Mouse (Mus musculus) natural killer cell, adult 2 months (primary cell): ENCODE measurements at regions not wholly inside any gene's neighbourhood (a gene's known extent, or its start where the extent isn't known, plus 50 kb on each side); places are given as distances from the start of the nearest gene placed in this dataset.
A peak's percentile ranks its signal among the peaks of the same experiment; 100 is the strongest.
"Not testable (repeated sequence)": the region's sequence is repeated elsewhere in the genome, so short reads cannot be mapped to it uniquely, and the experiment has no call there.

Source experiments
- DNase-seq, 2 experiments: peaks; one replicate each; pipeline ENCODE4 v3.0.0; 2022; ENCODE audit warnings: low spot score in 2 of 2

DNA sequence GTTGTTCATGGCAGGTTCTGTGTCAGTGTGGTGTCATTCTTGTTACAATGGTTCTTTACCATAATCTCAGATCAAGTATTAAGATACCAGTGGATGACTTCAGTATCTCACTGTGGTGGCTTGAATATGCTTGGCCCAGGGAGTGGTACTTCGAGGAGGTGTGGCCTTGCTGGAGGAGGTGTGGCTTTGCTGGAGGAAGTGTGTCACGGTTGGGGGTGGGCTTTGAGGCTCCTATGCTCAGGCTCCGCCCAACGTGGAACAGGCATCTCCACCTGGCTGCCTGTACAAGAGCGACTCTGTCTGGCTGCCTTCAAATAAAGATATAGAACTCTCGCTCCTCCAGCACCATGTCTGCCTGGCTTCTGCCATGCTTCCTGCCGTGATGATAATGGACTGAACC lies 63.6 kb downstream of the Cd2 start:
- DNase-seq, result no peak

DNA sequence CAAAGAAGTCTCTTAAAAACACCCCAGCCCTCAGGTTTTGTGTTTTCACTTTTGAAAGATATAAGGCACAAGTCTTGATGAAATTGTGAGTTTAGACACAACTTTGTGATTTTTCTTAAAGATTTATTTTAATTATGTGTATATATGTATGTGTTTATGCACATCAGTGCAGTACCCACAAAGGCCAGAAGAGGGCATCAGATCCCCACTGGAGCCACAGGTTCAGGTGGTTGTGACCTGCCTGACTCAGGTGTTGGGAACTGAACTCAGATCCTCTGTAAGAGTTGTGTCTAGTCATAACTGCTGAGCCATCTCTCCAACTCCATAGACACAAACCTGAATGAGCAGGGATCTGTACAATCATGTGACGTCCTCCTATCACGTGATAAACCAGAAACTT lies 67.8 kb downstream of the Cd2 start:
- peak in 1 of 2 experiments; percentile 24 for DNase-seq

DNA sequence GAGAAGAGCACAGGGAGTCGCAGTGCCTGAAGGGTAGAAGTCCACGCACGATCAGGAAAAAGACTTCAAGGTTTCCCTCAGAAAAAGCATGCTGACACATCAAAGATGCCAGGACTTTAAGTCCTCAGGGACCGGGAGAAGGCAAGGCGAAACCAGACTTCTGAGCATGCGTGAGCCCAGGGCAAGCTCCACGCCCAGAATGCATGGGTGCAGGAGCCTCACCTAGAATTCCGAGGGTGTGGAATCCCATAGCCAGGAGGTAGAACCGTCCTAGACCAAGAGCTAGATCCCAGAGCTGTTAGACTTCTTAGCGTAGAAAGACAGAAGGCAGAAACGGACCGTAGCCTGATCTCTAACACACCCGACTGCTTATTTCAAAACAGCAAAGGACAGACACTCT lies 71.0 kb downstream of the Cd2 start:
- no peak for DNase-seq

DNA sequence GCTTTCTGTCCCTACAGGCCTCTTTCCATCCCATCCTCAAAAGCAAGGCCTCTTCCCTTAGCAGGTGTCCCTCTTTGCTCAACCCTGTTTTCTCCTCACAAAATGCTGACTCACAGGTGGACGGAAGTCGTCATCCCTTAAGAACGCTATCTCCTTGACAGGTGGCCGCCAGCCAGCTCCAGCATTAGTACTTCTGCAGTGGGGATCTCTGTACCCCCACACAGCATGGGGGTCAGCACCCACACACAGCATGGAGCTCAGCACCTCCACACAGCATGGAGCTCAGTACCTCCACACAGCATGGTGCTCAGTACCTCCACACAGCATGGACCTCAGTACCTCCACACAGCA lies 74.6 kb downstream of the Cd2 start:
- DNase-seq, result no peak

DNA sequence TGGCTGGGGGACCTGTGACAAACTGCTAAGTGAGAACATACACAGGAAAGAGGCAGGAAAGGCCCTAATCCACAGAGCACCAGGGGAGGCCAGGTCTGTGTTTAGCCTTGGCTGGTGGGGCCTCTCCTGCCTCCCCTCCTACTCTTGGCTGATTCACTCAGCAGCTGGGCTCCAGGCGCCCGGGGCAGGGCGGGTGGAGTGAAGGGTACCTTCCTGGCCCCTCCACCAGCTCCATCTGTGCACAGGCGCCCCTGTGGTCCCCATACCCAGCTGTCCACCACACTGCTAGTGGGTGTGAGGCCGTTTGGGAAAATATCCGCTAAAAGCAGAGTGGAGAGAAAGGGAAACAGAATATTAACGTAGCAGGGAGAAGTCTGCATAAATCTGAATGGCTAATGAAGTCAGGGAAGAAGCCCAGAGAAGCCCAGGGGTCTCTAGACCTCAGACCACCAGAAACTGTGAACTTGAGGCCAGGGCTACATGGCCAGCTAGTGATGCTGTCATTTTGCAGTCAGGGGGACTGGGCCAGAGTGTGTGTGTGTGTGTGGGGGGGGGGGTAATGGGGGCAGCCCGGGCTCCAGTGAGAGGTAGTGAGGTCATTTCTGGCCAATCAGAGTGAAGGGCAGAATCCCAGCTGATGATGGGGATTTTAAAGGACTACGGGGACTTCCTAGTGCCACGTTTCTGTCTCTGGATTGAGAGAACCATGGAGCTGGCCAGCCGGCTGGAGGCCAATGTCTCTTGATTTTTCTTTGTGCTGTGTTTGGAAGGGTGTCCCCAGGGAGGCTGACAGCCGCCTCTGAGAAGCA lies 75.1 kb downstream of the Cd2 start:
- no peak for DNase-seq

DNA sequence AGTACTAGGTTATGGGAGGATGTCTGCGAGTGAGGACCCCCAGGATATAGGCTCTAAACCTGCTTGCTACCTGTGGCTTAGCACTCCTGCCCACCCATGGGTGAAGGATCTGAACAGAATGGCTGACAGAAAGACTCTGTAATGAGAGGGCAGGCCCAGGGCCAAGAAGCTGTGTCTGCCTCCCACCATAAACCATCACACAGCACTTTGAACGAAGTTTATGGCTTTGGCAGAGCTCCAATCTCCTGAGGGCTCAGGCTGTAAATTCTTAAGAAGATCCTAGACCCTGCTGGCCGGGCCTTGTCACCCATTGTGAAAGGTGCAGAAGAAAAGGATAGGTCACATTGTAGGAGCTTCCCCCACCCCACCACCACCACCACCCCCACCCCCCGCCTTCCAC lies 75.8 kb downstream of the Cd2 start:
- no peak for DNase-seq

DNA sequence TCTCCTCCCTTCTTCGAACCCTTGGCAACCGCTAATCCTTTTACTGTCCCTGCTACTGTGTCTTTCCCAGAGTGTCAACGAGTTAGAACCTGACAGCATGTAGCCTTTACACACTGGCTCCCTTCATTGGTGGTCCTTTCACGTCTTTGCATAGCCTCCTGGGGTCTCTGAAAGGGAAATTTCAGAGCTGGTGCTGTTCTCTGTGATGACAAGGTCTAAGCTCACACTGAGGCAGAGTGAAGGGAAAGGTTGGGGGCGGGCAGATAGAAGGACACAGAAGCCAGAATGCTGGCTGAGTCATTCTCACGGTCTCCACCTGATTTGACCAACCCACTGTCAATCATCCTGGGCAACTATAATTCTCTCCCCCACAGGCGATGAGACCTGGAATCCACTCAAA lies 78.2 kb downstream of the Cd2 start:
- no peak for DNase-seq

DNA sequence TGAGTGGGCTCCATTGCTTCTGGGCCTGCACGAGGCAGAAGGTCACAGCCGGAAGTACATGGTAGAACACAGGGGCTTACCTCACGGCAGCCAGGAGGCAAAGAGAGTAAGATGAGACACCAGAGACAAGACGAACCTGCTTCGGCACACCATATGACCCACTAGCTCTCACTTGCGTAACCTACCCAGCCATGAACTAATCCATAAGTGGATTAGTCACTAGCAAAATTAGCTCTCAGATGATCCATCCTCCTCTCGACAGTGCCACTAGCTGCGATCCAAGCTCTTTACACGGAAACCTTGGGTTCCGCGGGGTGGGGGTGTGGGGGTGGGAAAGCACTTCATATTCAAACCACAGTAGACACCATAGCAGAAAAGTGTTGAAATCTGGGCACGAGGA lies 79.0 kb downstream of the Cd2 start:
- no peak for DNase-seq

DNA sequence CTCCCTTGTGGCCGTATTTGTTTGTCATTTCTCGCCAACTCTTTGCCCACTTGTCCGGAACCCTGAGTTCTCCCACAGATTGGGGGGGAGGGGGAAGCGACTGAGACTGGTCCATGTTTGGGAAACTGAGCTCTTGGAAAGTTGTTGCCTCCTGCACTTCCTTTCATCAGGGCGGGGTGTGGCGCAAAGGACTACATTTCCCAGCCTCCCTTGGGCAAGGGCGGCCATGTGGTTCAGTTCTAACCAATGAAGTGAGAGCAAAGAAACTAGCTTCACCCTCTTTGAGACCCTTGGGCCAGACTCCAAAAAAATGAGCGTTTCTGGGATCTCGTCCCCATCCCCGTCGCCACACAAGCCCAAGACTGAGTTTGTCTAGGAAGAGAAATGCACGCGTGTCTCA lies 81.6 kb downstream of the Cd2 start:
- not testable (repeated sequence) for DNase-seq

DNA sequence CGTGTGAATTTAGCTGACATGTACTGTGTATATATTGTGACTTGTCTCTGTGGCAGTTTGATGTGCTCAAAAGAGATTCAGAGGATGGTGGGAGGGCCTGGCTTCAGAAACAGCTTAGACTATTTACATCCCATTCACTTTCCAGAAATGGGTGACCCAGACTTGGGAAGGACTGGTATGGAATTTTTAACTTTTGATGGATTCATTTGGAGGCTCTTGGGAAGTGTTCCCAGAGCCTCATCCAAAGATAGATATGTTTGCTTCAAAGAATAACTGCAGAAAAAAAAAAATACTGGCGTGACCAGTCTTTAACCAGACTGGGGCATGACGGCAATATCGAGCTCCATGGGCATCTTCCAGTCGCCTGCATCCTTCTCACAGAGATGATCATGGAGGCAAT lies 84.6 kb upstream of the Ptgfrn start:
- no peak for DNase-seq

DNA sequence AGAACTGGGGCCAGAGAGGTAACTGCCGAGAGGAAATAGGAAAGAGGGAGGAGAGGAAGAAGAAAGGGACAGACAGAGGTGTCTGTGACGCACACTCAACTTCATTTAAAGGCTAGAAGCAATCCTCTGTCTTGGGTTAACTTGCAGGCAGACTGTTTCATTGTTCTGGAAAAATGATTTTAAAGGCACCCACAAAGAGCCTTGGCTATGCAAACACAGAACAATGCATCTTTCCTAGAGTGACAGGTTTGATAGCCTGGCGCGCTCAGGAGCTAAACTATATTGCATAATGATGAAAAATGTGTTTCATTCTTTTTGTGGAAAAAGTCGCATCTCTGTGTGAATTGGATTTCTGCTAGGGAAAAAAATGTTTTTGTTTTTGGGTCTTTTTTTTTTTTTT lies 84.2 kb upstream of the Ptgfrn start:
- no peak for DNase-seq

DNA sequence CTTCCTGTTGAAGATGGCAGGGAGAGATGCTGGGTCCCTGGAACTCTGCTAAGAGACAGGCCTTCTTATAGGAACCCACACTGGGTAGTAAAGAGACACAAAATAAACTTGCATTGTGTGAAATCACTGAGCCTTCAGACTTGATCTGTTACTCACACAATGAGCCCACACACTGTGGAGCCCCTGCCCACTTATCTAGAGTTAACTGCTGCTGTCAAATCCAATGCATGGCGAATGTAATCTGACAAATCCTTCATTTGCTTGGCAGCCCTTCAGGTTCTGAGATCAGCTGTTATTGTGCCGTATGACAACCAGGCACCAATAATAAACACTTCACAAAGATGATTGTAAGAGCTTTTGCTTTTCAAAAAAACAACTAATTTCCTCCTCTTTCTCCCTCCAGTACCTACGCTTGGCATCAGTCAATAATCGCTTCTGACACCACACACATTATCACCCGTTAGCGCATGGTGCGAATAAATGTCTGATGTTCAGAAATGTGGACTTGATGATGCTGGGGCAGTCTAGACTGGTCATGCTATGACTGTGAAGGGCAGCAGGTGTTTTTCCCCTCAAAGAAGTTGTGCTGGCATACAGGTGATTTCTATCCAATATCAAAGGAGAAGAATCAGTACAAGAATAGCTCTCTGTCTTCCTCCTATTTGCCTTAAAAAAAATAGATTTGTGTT lies 81.4 kb upstream of the Ptgfrn start:
- DNase-seq, result no peak

DNA sequence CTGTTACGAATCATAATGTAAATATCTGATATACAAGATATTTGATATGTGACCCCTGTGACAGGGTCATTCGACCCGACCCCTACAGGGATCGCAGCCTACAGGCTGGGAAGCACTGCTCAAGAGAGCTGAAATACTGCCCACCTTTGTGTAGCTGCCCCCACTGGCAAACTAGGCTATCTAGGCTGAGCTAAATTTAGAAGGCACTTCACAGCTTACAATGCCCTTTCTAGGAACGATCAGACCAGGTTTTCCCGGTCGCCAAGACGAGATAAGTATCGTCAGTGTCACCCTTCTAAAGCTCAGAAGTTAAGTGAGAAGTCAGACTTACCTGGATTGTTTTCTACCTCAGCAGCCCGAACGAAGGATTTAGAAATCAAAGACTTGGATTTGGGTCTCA lies 71.9 kb upstream of the Ptgfrn start:
- DNase-seq, result no peak

DNA sequence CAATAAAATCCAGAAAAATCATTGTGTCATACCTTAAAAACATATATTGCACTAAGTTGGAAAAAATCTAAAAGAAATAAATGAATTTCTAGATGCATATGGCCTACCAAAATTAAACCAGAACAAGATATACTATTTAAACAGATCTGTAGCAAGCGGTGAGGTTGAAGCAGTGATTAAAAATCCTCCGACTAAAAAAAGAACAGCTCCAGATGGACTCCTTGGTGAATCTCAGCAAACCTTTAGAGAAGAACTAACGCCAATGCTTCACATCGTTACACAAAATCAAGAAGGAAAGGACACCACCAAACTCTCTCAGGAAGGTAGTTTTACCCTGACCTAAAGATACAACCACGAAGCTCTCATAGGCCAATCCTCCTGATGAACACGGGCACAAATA lies 63.9 kb upstream of the Ptgfrn start:
- no peak for DNase-seq

DNA sequence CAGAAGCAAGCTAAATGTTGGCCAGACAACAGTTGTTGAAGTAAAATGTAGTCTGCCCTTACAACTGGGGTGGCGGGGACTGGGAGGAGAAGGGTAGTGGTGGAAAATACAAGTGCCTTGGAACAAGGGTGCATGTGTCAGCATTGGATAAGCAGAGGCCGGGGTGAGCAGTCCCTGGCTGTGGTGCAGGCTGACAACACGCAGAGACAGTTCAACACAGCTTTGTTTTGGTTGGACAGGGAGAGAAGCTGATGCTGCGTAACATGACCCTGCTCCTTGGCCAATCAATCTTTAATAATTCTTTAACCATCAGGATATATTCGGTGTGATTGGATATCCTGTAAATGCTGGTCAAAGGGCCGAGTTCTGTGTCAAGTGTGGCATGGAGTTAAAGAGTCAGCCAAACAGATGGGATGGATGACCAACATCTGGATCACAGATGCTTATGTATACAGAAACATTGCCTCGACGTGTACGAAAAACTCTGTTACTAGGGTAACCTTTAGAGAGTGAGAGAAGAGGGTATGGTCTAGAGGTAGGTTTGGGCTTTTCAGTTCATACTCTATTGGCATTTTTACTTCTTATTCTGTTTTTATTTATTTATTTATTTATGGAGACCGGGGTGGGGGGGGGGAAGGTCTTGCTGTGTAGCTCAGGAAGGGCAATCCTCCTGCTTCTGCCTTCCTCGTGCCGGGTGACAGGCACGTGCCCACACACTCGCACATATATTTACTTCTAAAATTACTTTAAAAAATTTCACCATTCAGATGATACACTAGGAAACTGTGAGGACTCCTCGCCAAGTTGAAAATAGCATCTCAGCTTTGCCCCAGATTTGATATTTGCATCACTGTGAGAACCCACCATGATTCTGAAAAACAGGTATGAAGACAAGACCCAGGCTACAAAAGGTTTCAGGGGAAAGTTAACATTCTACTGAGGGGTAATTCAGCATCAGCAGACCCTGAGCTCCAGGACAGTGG lies 60.2 kb upstream of the Ptgfrn start:
- no peak for DNase-seq

DNA sequence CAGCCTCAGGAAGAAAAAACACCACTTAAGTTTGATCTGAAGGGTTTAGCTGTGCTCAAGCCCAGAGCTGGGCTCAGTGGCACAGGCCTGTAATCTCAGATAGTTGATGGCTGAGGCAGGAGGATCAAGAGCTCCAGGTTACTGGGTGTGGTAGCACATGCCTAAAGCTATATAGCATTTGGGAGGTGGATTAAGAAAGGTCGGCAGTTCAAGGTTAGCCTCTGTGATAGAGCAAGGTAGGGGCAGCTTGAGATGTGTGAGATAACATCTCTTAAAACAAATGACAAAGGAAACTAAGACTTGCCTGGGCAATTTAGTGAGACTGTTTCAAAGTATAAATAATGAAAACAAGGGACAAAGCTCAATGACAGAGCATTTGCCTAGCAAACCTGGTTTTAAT lies 56.9 kb upstream of the Ptgfrn start:
- DNase-seq, result no peak

DNA sequence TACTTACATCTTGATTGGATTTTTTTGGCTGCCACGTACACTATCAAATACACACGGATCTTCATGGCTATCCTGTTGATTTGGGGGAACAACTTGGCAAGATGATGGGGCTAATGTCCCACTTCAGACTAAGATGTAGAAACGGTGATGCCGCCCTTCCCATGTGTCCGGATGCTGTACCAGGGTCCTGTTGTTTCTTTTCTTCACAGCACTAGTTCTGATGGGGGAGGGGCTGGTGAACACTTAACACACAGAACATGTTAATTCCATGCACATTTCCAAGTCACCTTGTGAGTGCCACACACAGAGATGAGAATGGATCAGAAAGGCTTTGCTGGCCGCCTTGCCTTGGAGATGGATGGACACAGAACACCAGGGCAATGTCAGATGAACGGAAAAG lies 56.5 kb upstream of the Ptgfrn start:
- DNase-seq, result no peak

DNA sequence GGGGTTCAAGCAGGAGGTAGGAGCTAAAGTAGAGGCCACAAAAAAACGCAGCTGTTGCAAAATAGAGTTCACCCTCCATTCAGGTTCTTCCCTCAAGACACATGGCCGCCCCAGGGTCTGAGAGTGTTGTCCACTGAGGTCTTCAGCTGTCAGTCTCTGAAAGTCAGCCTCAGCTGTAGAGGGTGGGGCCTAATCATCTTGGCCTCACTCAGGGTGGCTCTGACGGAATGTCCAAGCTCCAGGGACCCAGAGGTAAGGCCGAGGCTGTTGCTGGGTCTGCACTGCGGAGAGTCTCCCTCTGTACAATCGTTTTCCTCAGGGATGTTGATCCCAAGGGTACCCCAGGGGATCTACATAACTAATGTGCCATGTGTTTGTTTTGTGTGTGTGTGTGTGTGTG lies 55.2 kb upstream of the Ptgfrn start:
- no peak for DNase-seq

DNA sequence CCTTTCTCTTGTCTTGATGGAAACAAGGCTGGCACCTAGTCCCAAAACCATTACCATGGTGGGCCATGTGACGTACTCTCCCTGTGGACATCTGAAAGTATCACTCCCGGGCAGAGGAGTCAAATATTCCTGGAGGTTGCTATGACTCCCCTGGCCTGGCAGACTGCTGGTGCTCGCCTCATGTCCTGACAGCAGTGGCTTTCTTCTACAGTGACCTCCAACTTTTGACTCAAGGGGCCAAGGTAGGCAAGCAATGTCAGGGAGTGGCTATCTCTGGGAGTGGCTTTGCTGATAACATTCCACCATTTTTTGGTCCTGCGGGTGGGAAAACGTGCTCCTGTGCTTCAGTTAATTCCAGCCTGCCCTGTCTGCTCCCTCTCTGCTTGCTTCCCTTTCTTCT lies 54.7 kb upstream of the Ptgfrn start:
- no peak for DNase-seq

DNA sequence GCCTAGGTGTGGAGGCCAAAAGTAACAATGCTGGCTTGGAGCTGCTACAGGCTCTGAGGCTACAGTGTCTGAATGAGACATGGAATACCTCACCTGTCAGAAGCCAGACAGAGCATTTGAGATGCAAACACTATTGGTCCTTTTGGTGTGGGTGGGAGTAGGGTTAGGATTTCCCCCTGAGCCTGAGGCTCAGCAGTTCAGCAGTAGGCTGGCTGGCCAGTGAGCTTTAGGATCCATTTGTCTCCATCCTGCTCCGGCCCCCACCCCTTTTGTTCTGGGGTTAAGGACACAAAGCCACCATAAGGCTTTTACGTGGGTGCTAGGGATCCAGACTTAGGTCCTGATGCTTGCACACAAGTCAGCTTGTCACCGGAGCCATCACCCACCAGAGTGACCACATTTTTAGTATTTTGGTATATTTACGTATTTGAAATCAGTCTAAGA lies 53.9 kb upstream of the Ptgfrn start:
- DNase-seq, result no peak

DNA sequence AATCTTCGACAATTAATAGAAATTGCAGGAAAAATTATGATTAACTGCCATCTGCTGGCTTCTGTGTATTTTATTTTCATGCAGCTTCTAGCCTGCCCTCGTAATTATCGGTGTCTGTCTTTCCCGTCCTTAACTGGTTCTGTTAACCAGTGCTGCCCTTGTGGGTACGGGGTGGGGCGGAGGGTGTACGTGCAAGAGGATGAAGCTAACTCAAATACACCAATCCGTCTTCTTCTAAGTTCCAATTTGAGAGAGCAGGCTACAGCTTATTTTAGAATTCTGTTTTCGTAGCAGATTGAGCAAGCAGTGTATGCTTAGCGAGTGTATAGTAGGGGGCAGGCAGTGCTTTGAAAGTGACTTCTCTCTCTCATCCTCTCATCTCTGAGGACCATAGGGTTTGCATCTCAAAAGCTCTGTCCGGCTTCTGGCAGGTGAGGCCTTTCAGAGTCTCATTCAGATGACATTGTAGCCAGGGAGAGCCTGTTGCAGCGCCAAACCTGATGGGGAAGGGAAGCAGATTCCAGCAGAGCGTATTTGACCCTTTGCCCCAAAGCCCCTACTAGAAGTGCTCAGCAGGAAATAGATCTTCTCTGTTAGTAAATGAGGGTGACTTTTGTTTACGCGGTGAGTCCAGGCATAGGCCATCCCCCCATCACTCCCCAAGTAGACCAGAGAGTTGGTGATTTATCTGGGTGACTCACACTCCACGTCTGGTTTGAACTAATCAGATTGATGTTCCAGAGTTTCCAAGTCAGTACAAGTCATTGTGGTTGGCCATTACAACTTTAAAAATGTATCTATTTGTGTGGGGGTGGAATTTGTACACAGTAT lies 53.3 kb upstream of the Ptgfrn start:
- DNase-seq, result no peak
